Mouse (Mus musculus) brain, adult 2 months (tissue): ENCODE data around the gene B4galnt3.
A peak's percentile ranks its signal among the peaks of the same experiment; 100 is the strongest.
"Not testable (repeated sequence)": the region's sequence is repeated elsewhere in the genome, so short reads cannot be mapped to it uniquely, and the experiment has no call there.

ENCODE experiments used
- DNase-seq: peaks from one replicate; pipeline ENCODE4 v3.0.0; 2011; ENCODE audit warnings: low read depth, low spot score

Gene B4galnt3

DNA sequence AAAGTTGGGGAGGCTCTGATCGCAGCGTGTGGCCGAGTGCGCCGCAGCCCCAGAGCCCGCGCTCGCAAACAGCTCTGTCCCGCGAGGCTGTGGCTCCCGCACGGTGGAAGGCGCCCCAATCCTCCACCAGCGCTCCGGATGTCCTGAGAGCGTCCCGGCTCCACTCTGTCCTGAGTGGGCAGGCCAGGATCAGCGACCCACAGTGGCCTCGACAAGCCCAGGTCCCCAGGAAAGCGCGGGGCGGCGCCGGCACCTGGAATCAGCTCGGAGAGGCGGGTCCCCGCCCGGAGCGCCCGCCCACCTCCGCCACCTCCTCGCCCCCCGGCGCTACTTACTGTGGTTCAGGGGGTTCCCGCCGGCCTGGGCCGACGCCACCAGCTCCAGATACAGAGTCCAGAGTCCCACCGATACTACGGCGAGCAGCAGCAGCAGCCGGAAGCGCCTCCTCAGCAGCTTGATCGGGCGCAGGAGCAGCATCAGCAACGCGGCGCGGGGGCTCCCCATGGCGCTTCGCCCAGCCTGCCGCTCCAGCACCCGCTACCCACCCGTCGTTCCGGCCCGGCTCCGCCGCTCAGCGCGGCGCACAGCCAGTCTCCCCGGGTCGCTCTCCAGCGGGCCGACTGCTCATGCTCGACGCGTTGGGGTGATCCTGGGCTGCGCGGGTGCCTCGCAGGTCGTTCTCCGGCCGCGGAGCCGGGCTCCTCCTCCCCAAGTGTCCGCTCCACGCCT, at the start of gene B4galnt3, which contains the start of gene D330020A13Rik:
Gene B4galnt3, minus strand, starts transcription at position 504 of the 729 bp plus-strand sequence.
Gene D330020A13Rik, plus strand, starts transcription at position 309 of the 729 bp plus-strand sequence.
- peak; percentile 53 for DNase-seq

GRCm38 (mm10) chr6:120343992-120344391, 49.6 kb upstream of the B4galnt3 start:
- DNase-seq: no peak

- peak; percentile 4 for DNase-seq
Measured at GRCm38 (mm10) chr6:120332351-120332750, 38.0 kb upstream of the B4galnt3 start.

DNA sequence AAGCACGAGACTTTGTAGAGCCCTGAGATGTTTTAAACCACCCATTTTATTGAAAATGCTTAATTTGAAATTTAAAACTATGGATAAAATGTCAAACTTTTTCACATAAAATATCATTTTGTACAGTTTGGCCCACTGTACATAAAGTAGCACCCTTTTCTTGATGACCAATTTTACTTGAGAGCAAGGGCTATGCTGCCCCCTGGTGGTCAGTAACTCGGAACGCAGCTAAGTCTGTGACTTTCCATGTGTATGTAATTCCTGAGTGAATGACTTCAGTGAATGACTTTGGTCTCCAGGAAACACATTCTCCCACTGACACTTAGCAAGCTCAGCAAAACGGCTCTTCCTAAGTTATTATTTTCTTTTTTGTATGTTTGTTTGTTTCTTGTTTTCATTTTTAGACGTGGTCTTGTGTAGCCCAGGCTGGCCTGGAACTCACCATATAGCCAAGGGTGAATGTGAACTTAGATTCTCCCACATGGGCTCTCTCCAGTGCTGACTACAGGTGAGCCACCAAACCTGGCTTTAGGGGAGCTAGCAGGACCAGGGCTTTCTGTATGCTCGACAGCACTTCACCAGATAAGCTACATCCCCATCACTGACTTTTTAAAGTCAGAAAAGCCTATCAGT, 30.1 kb upstream of the B4galnt3 start:
- DNase-seq: peak; percentile 96

DNA sequence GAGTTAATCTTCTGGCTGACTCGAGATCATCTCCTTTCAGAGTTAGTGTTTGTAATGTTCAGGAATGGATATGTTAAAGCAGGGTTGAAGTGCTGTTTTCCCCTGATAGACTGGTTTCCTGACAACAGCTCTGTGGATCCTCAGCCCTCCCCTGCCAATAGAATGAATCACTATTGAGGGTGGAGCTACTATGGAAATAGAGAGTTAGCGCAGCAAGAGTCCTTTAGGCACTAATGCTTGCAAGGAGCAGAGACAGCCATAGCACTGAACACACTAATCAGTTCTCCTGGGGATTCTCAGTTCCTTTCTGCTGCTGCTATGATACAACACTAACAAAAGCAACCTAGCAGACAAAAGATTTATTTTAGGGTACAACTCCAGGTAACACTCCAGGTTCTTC, 26.0 kb upstream of the B4galnt3 start:
- peak; percentile 12 for DNase-seq

GRCm38 (mm10) chr6:120319129-120319528, 24.8 kb upstream of the B4galnt3 start:
- DNase-seq: no peak

DNA sequence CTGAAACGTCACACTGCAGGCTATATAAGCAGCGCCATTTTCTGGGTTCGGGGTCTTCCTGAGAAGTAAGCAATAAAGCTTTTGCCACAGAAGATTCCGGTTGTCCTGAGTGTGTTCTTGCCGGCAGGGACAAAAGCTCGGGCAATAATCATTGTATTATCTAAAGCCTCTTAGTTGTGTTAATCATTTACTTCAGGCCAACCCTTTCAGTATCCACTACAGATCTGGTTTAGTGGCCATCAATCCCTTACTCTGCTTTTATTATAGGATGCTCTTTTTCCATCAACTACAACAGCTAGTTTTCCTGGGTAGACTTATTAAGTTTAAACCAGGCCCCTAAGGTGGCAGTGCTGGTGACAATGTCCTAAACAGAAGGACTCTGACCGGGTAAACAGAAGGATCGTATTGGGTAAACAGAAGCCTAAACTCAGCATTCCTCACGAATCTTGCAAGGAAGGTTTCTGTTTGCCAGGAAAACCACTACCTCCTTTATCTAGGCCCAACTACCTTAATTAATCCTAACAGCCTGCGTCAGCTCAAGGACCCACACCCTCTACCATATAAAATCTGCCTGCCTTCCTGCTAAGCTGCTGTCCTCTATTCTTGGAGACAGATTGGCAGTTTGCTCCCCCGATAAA, 24.1 kb upstream of the B4galnt3 start:
- no peak for DNase-seq

GRCm38 (mm10) chr6:120312443-120312842, 18.1 kb upstream of the B4galnt3 start:
- no peak for DNase-seq

- no peak for DNase-seq
Measured at GRCm38 (mm10) chr6:120309787-120310186, 15.4 kb upstream of the B4galnt3 start.

GRCm38 (mm10) chr6:120309338-120309737, 15.0 kb upstream of the B4galnt3 start:
- DNase-seq: no peak

DNA sequence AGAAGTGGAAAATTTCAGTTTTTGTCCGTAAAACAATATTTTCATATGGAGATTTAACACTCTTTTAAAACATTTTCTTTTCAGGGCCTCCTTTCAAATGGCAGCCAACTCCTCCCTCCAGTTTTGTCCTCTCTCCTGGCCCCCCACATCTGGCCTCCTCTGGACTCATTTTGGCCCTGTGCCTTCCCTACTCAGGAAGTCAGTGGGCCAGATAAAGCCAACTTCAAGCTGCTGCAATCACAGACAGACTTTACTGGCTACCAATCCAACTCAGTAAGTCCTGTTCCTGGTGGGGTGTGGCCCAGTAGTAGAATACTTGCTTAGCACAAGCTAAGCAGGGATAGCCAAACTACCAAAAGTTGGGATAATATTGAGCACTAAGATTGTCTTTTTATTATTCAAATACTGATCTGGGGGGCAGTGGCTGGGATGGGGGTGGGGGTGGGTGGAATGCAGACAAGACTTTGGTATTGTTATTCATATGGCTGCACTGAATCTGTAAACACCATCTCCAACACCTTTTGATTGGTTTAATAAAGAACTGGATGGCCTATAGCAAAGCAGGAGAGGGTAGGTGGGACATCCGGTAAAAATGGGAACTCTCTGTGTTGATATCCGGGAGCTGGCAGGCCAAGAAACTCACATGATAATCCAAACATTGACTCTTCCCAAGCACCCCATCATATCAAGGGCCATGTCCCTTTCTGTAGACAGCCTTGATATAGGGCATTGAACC, 12.7 kb upstream of the B4galnt3 start:
- no peak for DNase-seq

GRCm38 (mm10) chr6:120302755-120303316, 8.5 kb upstream of the B4galnt3 start:
- peak; percentile 17 for DNase-seq

DNA sequence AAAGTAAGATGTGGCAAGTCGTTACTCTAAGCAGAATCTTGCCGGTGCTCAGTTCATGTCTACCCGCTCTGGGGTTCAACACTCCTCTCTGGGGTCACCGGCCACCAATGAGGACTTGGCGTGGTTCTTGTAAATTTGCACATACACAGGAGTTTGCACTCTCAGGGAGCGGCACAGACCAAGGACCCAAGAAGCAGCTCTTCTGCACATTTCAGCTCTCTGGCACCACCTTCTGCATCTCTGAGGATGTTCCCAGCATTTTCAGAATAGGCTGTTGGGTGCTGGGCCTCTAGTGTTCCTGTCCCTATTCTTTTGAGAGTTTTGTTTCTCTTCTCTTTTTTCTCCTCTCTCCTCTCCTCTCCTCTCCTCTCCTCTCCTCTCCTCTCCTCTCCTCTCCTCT, 6.8 kb upstream of the B4galnt3 start:
- DNase-seq: peak; percentile 81

DNA sequence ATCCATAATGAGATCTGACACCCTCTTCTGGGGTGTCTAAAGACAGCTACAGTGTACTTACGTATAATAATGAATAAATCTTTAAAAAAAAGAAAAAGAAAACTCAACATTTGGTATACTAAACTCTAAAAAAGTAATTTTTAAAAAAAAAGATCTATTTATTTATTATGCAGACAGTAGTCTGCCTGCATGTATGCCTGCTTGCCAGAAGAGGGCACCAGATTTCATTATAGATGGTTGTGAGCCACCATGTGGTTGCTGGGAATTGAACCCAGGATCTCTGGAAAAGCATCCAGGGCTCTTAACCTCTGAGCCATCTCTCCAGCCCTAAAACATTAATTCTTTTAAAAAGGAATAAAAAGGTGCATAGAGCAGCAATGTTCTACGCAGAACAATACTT, 2.2 kb upstream of the B4galnt3 start:
- DNase-seq: not testable (repeated sequence)

DNA sequence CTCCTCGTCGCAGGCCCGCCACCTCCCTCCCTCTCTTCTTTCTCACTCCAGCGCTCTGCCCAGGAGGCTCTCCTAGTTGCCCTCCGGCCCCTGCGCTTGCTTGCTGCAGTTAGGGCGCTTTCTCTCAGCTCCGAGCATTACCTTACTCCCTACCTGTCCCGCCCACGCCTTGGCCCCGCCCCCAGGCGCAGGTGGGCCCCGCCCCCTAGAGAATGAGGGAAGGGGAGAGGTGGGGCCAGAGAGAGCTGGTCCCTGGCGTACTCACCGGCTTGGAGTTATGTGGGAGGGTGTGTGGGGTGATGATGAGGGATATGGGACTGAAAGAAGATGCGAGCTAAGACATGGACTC, 400 bp upstream of the B4galnt3 start:
- peak; percentile 18 for DNase-seq

DNA sequence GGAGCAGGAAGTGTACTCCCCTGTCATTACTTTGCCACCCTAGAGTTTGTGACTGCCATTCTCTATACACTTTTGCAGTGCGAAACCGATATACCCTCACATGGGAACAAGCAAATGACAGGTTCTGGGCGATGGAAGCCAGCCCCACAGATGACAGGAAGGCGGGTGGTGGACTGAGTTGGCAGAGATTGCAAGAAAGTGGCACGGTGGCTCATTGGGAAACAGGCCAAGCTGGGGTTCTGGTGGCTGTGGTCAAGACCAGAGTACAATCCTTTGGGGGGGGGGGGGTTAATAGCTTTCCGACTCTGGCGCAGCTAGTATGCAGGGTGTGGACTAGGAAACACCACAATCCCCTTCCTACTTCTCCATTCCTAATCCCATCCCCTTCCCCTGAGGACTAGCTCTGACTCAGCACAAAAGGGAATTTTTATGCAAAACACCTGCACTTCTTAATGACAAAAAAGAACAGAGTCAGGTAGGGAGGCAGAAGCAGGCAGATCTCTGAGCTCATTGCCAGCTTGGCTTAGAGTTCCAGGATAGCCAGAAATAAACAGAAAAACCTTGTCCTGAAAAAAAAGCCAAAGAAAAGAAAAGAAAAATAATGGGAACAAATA, 2.9 kb downstream of the B4galnt3 start:
- no peak for DNase-seq

- DNase-seq: no peak
Measured at GRCm38 (mm10) chr6:120289430-120289829, 4.9 kb downstream of the B4galnt3 start.

- DNase-seq: no peak
Measured at GRCm38 (mm10) chr6:120288541-120288940, 5.8 kb downstream of the B4galnt3 start.

DNA sequence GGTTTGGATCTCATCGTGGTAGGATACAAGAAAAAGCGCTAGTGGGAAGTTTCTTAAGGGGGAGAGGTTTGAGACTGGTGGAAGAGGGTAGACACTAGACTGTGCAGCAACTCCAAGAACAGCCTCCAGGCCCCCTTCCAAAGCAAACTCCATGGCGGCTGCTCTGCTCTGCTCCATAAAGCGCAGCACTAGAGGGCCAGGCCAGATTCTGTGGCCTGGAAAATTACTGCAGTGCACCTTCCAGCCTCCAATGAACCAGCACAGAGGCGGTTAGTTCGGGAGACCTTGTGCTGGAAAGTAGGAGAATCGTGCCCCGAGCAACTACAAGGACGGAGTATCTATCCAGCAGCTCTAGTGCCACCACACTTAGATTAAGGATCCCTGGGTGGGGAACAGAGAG, 7.1 kb downstream of the B4galnt3 start:
- DNase-seq: no peak

DNA sequence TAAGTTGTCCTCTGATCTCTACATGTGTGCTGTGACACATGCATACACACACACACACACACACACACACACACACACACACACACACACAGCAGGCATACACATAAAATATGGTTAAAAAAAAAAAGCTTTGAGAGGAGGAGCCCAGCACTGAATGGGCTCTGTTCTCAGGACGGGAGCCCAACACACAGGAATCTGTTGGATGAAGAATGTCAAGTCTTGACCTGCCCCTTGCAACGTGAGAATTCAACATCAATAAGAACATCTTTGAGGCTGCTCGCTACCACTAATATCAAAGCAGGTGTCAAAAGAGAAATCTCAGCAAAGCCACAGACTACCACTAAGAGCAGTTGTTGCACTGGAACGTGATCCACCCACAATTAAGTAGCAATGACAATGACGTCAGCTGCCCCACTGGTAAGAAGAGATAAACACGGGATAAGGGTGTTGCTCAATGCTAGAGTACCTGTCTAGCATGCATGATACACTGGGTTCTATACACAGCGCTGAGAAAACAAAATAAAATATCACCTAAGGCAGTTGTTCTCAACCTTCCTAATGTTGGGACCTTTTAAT, 17.4 kb downstream of the B4galnt3 start:
- no peak for DNase-seq

DNA sequence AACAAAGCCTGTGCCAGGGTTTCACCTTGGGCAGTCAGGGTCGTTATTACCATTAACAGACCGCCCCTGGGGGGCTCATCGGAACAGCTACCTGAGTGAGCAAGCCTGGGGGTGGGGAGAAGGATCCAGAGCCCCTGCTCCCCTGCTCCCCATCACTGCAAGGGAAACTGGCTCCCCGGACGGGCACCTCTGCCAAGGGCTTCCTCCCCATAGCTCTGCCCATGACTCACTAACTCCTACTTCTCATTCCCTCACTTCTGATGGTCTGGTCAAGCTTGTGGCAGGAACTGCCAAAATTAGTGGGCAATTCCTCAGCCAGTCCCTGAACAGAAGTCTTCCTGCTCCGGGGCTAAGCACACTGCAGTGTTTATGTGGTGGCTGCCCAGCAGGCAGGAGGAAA, 19.1 kb downstream of the B4galnt3 start:
- peak; percentile 30 for DNase-seq
